Mouse (Mus musculus) cerebellum, postnatal 4 days (tissue): Measurements from ENCODE around the gene Kcnd3.

Source experiments
- DNase-seq, 2 experiments: peaks; one replicate each; pipeline ENCODE4 v3.0.0; 2022; ENCODE audit warnings: low spot score in 2 of 2, mixed read lengths in 1 of 2

The Kcnd3 gene

GRCm38 (mm10) chr3:105451627-105452555 lies at the start of gene Kcnd3:
Kcnd3 (plus strand) TSS chr3:105452330.
- peak in 1 of 2 experiments; percentile 22 for DNase-seq

DNA sequence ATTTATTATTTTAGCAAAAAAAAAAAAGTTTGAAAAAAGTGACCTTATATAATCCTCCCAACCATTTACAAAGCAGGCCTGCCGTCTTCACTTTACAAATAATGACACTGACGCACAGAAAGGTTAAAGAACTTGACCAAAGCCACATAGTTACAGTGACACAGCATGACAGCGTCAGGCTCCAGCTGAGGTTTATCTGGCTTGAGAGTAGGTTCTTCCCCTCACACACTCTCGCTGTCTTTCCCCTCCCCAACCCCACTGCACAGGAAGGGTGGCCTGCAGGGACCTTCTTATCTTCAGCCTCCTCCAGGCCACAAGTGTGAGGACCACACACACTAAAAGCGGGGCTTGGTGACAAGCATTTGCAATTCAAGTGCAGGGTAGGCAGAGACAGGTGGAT lies 49.5 kb upstream of the Kcnd3 start:
- no peak for DNase-seq

DNA sequence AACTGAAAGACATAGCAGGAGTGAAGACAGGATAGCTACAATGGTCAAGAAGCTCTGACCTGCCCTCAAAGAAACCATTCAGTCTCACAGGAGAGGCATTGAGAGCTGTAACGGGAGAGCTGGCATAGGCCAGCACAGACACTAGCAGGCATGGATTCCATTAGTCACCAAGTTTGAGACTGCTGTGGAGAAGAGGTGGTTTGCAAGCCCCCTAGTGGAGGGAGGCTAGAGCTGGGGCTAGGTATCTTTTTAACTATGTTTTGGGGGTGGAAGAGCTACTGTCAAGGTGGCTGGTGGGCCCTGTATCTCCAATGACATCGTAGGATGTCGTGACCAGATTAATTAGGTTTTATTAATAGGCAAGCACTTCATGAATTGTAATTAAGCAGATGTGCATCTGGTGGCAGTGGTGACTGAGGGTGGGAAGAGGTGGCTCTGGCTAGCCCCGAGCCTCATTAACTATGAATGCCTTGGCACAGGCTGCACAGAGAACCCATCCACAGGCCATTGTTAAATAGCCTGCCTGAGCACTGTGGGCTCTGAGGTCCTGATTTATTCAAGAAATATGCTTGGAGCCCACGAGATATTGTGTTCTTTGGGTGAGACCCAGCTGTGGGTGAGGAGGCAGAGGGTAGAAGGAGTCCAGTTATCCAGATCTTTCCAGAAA lies 48.6 kb upstream of the Kcnd3 start:
- no peak for DNase-seq

- DNase-seq: peak in 1 of 2 experiments; percentile 19
These were observed 48.1 kb upstream of the Kcnd3 start for GRCm38 (mm10) chr3:105404077-105404446.

DNA sequence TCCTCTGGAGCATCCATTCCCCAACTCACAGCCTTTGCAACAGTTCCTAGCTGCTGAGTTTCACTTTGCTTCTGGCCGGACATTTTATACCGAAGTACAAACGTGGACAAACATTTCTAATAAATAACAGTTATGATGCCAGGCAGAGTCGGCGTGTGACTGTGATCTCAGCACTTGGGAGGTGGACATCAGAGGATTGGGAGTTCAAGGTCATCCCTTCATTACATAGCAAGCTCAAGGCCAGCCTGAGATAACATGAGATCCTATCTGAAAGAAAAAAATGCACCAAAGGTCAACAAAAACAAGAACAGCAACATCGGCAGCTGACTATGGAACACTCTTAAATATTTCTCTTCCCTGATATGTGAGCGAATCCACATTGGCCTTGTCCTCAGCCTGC lies 46.6 kb upstream of the Kcnd3 start:
- no peak for DNase-seq

- DNase-seq: no peak
These were observed 46.1 kb upstream of the Kcnd3 start for GRCm38 (mm10) chr3:105406036-105406435.

DNA sequence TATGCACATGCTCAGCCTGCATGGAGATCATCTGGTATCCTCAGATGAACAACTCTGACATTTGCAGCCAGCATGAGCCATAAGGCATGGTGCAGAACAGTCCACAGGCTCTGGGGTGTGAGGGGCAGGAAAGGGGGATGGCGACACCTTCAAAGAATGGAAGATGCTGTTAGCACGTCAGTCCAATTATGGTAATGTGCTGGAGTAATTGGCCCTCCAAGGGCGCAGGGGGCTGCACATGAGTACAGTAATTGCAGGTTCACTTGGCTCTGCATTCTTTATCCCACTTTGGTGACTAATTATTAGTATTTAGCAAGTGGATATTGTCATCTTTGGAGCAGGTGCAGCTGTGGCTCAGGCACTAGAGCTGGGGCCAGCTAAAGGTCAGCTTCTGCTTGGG lies 43.9 kb upstream of the Kcnd3 start:
- peak in 1 of 2 experiments; percentile 33 for DNase-seq

GRCm38 (mm10) chr3:105410810-105411209 lies 41.3 kb upstream of the Kcnd3 start:
- DNase-seq: no peak

DNA sequence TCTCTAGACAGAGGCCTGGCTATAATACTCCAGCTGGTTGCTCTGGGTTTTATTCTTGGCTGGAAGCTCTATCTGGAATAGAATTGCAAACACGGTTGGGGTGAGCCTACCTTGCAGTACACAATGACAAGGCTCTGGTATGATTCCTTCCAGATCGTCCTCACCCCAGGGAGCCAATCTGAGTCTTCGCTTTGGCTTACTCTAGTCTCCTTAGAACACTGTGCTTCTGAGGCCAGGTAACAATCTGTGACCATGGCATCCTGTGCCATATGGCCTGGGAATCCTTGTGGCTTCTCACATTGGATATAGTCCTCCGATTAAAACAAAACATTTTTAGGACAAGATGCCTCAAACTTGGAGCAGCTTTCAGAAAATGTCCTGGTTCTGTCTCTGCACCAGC lies 40.4 kb upstream of the Kcnd3 start:
- peak in 1 of 2 experiments; percentile 29 for DNase-seq

GRCm38 (mm10) chr3:105412229-105412628 lies 39.9 kb upstream of the Kcnd3 start:
- peak in 1 of 2 experiments; percentile 62 for DNase-seq

DNA sequence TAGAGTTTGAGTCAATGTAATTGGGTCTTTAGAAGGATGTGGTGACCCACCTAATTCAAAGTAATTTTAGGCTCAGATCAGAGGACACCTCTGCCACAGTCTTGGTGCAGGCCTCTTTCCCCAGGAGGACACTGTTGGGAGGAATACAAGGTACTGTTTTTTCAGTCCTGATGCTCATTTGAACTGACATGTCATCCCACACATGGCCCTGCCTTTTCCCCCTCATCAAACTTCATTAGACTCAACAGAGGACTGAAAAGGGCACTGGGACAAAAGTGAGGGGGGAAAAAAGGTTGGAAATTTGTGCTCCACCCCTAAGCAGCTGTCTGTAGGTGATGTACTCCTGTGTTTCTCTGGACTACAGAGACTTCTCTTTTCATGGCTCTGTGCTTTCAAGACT lies 39.4 kb upstream of the Kcnd3 start:
- DNase-seq: no peak

DNA sequence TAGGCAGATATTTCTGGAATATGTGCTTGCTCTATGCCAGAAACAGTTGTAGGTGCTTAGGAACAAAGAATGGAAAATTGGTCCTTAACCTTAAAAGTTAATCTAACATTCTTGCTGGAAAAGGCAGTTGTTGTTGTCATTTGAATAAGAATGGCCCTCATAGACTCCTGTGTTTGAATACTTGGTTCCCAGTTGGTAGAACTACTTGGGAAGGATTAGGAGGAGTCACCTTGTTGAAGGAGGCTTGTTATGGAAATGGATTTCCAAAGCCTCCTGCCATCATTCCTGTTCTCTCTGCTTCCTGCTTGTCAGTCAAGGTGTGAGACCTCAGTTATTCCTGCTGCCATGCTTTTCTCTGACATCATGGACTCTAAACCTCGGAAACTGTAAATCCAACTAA lies 33.7 kb upstream of the Kcnd3 start:
- DNase-seq: no peak

DNA sequence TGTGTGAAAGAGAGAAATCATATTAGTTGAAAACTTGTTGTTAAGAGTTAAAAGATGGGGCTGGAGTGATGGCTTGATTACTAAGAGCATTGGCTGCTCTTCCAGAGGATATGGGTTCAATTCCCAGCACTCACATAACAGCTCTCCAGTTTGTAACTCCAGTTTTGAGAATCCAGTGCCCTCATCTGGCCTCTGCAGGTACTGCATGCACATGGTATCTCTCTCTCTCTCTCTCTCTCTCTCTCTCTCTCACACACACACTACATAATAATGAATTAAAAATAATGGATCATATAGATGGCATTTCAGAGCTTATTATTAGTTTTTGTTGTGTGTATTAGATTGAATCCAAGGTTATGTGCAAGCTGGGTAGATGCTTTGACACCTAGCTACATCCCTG lies 29.7 kb upstream of the Kcnd3 start:
- no peak for DNase-seq

- no peak for DNase-seq
These were observed 28.7 kb upstream of the Kcnd3 start for GRCm38 (mm10) chr3:105423427-105423826.

DNA sequence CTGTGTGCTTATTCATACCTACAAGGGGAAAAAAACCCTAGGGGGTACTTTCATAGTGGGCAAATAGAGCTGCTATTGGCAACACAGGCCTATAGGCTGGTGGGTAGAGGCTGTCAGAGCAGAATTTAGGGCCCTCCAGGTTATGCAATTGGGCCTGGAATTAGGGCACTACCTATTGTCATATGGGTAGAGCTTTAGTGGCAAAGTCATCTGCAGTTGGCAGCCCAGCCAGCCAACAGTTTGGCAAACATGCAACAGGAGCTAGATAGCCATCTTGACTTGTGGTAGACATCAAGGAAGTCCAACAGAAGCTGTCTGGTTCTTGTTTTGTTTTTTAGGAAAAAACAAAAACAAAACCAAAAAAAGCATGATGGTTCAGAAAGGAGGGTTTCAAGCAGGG lies 23.5 kb upstream of the Kcnd3 start:
- no peak for DNase-seq

DNA sequence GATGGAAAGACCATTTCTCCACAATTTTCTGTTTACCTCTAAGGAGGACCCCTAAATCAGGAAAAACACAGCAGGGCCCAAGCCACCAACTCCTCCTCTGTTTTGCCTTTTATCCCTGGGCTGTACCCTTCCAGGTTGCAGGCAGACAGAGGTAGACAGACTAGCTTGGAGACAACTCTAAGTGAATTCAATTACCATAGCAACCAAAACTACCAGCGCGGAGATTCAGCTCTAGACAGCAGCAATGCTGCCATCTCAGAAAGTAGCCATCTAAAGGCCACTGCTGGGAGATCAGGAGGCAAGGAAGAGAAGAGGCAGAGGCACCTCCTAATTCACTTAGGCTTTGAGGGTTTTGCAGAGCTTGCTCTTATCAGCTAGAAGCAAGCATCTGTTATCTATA lies 15.7 kb upstream of the Kcnd3 start:
- no peak for DNase-seq

DNA sequence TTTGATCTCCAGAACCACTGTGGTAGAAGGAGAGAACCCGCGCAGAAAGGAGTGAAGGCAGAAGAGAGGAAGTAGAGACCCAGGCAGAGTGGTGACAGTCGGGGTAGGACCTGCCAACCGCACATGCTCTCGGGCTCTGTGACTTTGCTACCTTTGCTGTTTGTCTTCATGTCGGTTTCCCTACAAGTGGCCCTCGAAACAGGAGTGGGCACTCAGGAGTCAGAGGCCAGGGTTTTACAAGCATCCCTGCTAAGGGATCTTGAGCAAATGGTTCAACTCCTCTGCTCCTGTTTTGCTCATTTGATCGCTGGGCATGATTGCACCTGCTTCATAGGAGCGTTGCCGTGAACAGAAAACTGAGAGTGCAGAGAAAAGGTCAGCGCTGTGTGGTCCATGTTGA lies 15.2 kb upstream of the Kcnd3 start:
- DNase-seq: no peak

DNA sequence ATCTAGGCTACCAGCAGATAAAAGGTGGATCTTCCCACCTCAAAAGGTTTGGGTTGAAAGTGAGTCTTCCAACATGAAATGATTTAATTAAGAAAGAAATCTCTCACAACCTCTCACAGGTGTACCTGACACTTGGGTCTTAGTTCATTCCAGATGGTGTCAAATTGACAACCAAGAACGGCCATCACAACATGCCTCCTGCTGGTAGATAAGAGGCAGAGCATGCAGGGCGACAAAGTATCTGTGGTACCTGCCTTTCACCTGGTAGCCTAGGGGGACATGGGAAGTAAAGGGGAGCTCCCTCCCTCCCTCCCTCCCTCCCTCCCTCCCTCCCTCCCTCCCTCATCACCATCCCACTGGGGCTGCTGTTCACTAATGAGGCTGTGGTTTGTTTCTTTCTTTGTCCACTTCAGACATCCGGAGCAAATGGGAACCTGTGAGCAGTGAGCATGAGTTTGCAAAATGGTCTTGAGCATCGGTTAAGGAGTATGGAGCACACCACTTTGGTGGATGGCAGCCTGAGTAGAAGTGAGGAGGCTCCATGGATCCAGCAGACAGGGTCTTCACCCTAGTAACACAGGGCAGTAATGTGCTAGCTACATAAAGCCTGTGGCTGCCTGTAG lies 11.1 kb upstream of the Kcnd3 start:
- no peak for DNase-seq

DNA sequence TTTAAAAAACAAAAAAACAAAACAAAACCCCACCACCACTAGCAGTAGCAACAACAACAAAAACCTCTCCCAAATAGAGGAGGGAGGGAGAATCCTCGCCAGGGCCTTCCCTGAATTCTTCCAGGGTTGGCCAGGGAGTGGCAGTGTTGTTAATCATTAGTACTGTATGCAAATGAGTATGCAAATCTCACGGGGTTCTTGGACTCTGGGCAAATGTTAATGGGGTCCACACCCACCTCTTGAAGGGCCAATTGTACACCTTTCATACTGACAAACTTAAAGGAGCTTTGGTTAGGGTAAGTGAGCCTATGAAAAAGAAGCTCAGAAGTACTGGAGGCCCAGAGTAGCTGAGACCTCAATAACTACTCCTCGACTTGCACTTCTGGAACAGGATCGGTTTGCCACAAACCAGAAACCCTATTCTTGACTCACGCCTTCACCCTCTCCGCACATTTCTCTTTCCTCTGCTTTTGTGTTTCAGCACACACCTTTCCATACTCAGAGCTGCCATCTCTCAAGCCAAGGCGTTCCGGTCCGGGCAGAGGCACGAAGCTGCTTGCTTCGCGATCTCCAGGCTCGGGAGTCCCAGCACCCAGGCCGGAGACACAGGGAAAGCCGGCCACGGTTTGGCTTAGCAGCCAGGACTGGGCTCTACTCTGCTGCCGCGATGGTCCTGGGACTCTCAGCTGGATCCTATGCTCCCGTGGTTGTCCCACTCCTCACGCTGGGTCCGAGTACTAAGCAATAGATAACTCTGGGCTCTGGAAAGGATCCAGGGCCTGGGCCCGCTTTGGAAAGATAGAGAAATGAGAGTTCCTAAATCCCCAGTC lies 1.3 kb upstream of the Kcnd3 start:
- DNase-seq: peak; percentile 51 to 65

DNA sequence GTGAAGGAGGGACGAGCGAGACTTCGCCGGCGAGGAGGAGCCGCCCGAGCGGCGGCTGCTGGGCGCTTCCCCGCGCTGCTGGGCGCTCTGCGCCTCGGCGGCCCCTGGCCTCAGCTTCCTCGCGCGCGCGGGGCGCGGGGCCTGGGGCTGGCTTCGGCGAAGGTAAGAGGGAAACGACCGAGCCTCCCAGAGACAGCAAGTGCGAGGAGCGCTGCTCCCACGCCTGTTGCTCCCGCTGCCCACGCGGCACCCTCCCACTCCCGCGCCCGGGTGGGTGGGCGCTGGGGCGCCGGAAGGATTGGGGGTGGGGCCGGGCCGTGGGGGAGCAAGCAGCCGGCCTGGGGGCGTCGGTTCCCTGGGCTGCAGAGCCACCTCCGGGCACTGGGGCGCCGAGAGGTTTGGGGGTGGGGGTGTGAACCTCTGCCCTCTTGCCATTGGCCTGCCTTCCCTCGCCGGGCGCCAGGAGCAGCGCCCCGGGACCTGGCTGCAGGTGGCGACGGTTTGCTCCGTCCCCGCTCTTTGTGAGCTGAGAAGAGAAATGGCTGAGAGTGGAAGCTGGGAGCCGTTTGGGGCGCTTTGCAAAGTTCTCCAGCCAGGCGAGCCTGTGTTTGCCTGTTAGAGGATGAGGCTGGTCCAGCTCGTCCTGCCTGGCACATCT lies 555 bp downstream of the Kcnd3 start:
- peak in 1 of 2 experiments; percentile 56 for DNase-seq
